Mouse (Mus musculus) limb, embryonic 13.5 days (tissue): Measurements from ENCODE around the gene Gm42674. TPM values are rescaled to one million over a fixed set of nuclear protein-coding genes. Genes with fewer than 3 reads are reported as not detected.
A peak's percentile ranks its signal among the peaks of the same experiment; 100 is the strongest.

Source experiments
- ATAC-seq: fragments of 200-750 bp; cut with Nextera tagmentation; 2 replicates; pipeline ENCODE4 v1.8.0; 2017; ENCODE audit warnings: low read depth, moderate number of reproducible peaks, moderate TSS enrichment; ENCODE audit not compliant: low FRiP score
- H3K27ac ChIP-seq: fragments of 300-500 bp; sonication (generic); 2 replicates; pipeline ENCODE4 v1.5.1; 2015; ENCODE audit warnings: inconsistent platforms, mild to moderate bottlenecking, moderate library complexity
- H3K27me3 ChIP-seq: fragments of 300-500 bp; sonication (generic); 2 replicates; pipeline ENCODE4 v1.6.1; 2015; ENCODE audit warnings: mild to moderate bottlenecking, inconsistent platforms
- H3K36me3 ChIP-seq: fragments of 300-500 bp; sonication (generic); 2 replicates; pipeline ENCODE4 v1.6.1; 2015; ENCODE audit warnings: inconsistent platforms, mild to moderate bottlenecking, moderate library complexity
- H3K4me1 ChIP-seq: fragments of 300-500 bp; sonication (generic); 2 replicates; pipeline ENCODE4 v1.6.1; 2015; ENCODE audit warnings: inconsistent platforms
- H3K4me2 ChIP-seq: fragments of 300-500 bp; sonication (generic); replicated peaks from 2 replicates; pipeline ENCODE4 v1.6.1; 2015; ENCODE audit warnings: inconsistent platforms, mild to moderate bottlenecking, moderate library complexity
- H3K4me3 ChIP-seq: fragments of 300-500 bp; sonication (generic); 2 replicates; pipeline ENCODE4 v1.5.1; 2015; ENCODE audit warnings: moderate library complexity, mild to moderate bottlenecking, inconsistent platforms
- H3K9ac ChIP-seq: fragments of 300-500 bp; sonication (generic); 2 replicates; pipeline ENCODE4 v1.6.1; 2015; ENCODE audit warnings: mild to moderate bottlenecking, inconsistent platforms
- H3K9me3 ChIP-seq: fragments of 300-500 bp; sonication (generic); 2 replicates; pipeline ENCODE4 v1.6.1; 2016; ENCODE audit warnings: inconsistent platforms
- WGBS: fragments of 180-500 bp; shearing (Covaris S2); methylation state at CpG from one replicate; pipeline ENCODE4 v1.1.7; 2015; 5-methylcytosine and 5-hydroxymethylcytosine counted together
- polyA plus RNA-seq: library from polyadenylated mRNA; unstranded; fragments of >200 nt; fragmentation: Nextera tagmentation; extraction: Ambion mirVana; gene quantifications from 2 replicates; pipeline ENCODE4 v1.2.1, GENCODE M21; 2015

Gm42674 gene
- not detected in 2 replicates for polyA plus RNA-seq

DNA sequence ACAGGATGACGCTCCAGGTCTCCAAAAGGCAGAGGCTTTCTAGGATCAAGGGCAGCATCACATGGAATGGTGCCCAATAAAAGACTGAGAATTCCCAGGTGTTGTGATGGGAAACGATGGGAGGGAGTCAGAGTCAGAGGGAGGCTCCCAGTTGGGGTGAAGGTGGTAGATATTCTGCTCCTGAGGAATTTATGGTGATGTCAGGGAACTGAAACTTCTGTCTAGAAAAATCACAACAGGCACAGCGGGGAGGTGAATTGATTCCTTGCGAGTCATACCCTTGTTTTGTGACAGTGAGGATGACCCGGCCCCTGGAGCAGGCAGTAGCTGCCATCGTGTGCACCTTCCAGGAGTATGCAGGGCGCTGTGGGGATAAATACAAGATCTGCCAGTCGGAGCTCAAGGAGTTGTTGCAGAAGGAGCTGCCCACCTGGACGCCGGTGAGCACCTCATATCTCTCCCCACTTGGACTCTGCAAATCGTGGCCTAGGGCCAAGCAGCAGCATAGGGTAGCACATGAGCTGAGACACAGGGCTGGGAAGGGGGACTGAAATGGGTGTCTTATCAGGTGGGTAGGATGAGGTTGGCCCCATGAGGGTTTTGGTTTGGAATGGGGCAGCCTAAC, at the start of gene Gm42674:
Gene Gm42674, plus strand, starts transcription at position 419 of the 625 bp plus-strand sequence.
- Histone ChIP-seq H3K27me3 (no peaks in the 10 kb centered on the region), H3K36me3 (no peaks in the 10 kb centered on the region), H3K27ac (no peak within 1 kb of the TSS), H3K4me3 (no peak within 1 kb of the TSS), H3K9ac (no peak within 1 kb of the TSS), H3K4me2 (no peak within 1 kb of the TSS), H3K9me3 (no peaks in the 10 kb centered on the region), H3K4me1 (peaks cover 37% of the 10 kb centered on the region)
- ATAC-seq, result no peak
- WGBS, result 80% methylated on average over 11 of the region's 11 CpGs

- ATAC-seq, result no peak
- whole genome bisulfite sequencing, result 76% methylated on average over 2 of the region's 2 CpGs
- Histone ChIP-seq H3K4me3 (no peak overlapping the region), H3K4me2 (no peak overlapping the region), H3K9ac (no peak overlapping the region), H3K4me1 (peaks cover 16% of the 10 kb centered on the region), H3K36me3 (no peaks in the 10 kb centered on the region), H3K27ac (no peak overlapping the region), H3K27me3 (no peaks in the 10 kb centered on the region), H3K9me3 (no peaks in the 10 kb centered on the region; the same call in 1 of the 2 replicates)
Measured at GRCm38 (mm10) chr3:90552231-90552630, 49.5 kb upstream of the Gm42674 start.

GRCm38 (mm10) chr3:90555954-90556353, 45.8 kb upstream of the Gm42674 start:
- Histone ChIP-seq H3K27me3 (no peaks in the 10 kb centered on the region), H3K4me1 (no peaks in the 10 kb centered on the region), H3K4me2 (no peak overlapping the region), H3K9me3 (no peaks in the 10 kb centered on the region; the same call in 1 of the 2 replicates), H3K4me3 (no peak overlapping the region), H3K36me3 (no peaks in the 10 kb centered on the region), H3K9ac (no peak overlapping the region), H3K27ac (no peak overlapping the region; the same call in 1 of the 2 replicates)
- WGBS, result 64% methylated on average over 5 of the region's 5 CpGs
- ATAC-seq, result no peak

- Histone ChIP-seq H3K27ac (no peak within 1 kb of the TSS), H3K4me1 (no peaks in the 10 kb centered on the region), H3K27me3 (no peaks in the 10 kb centered on the region), H3K9ac (no peak within 1 kb of the TSS), H3K4me2 (no peak within 1 kb of the TSS), H3K4me3 (no peak within 1 kb of the TSS), H3K36me3 (no peaks in the 10 kb centered on the region), H3K9me3 (no peaks in the 10 kb centered on the region)
- 56% methylated on average over 6 of the region's 6 CpGs for WGBS
- ATAC-seq, result peak; percentile 61; the same call in 1 of the 2 replicates
Measured at GRCm38 (mm10) chr3:90560008-90560628, 41.6 kb upstream of the Gm42674 start, which contains the start of gene S100a3. S100a3 (plus strand) TSS chr3:90560578.

DNA sequence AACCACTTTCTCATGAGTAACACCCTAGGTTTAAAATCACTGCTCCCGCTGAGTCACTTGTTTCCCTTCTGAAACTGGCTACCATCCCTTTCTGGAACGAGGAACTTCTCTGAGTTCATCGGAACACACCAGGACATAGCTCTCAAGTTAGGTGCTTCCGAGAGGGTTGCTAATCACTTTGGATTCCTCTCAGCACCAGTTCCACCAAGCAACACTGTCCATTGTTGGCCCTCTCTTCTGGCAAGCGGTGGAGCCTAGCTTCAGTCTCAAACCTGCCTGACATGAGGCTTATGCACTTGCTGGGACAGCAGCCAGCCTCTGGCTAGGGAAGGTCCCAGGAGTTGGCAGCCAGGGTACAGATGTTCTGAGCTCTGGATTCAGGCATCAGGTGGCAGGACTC, 27.0 kb upstream of the Gm42674 start:
- no peaks in the 10 kb centered on the region for H3K9me3 ChIP-seq
- H3K4me3 ChIP-seq, result no peak overlapping the region
- H3K27me3 ChIP-seq, result no peaks in the 10 kb centered on the region
- WGBS, result 81% methylated on average over 5 of the region's 5 CpGs
- H3K4me1 ChIP-seq, result peaks cover 3% of the 10 kb centered on the region
- H3K4me2 ChIP-seq, result no peak overlapping the region
- no peaks in the 10 kb centered on the region for H3K36me3 ChIP-seq
- no peak for ATAC-seq
- H3K27ac ChIP-seq, result no peak overlapping the region
- H3K9ac ChIP-seq, result no peak overlapping the region

- no peaks in the 10 kb centered on the region for H3K27me3 ChIP-seq
- no peak for ATAC-seq
- no peak overlapping the region for H3K9ac ChIP-seq
- H3K4me1 ChIP-seq, result peaks cover 3% of the 10 kb centered on the region
- no peak overlapping the region for H3K4me3 ChIP-seq
- no peaks in the 10 kb centered on the region for H3K36me3 ChIP-seq
- no peak overlapping the region for H3K27ac ChIP-seq
- no peaks in the 10 kb centered on the region for H3K9me3 ChIP-seq
- WGBS, result 82% methylated on average over 3 of the region's 3 CpGs
- H3K4me2 ChIP-seq, result no peak overlapping the region
Measured at GRCm38 (mm10) chr3:90575320-90575719, 26.4 kb upstream of the Gm42674 start.

GRCm38 (mm10) chr3:90576351-90577001, 25.2 kb upstream of the Gm42674 start:
- Histone ChIP-seq H3K4me2 (no peak overlapping the region), H3K4me1 (peaks cover 3% of the 10 kb centered on the region), H3K27ac (no peak overlapping the region), H3K9me3 (no peaks in the 10 kb centered on the region), H3K27me3 (no peaks in the 10 kb centered on the region), H3K36me3 (no peaks in the 10 kb centered on the region), H3K9ac (no peak overlapping the region), H3K4me3 (no peak overlapping the region)
- 69% methylated on average over 10 of the region's 10 CpGs for WGBS
- ATAC-seq, result no peak

DNA sequence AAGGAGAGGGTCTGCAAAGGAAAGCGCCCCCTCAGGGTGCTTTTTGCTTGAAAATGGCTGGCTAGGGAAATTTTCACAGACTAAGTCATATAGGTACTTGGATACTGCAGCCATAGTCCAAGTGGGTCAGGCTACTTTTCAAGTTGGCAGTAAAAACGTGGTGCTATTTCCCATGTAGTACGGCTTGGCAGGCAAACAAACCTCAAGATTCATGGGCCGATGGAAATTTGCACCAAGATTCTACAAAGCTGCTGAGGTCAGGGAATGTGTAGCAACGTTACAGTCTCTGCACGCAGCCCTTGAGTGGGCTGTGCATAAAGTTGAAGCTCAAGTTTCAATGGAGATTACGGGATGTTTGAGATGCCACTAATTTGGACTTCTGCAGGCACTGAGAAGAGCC, 22.3 kb upstream of the Gm42674 start:
- no peak overlapping the region for H3K4me2 ChIP-seq
- 0 out of 2 replicates have a peak, but pooled peaks have one; percentile 22 for ATAC-seq
- no peaks in the 10 kb centered on the region for H3K27me3 ChIP-seq
- H3K9me3 ChIP-seq, result no peaks in the 10 kb centered on the region; the same call in 1 of the 2 replicates
- 49% methylated on average over 7 of the region's 7 CpGs for WGBS
- no peak overlapping the region for H3K4me3 ChIP-seq
- H3K4me1 ChIP-seq, result peaks cover 3% of the 10 kb centered on the region
- H3K9ac ChIP-seq, result no peak overlapping the region
- H3K36me3 ChIP-seq, result no peaks in the 10 kb centered on the region
- no peak overlapping the region for H3K27ac ChIP-seq

DNA sequence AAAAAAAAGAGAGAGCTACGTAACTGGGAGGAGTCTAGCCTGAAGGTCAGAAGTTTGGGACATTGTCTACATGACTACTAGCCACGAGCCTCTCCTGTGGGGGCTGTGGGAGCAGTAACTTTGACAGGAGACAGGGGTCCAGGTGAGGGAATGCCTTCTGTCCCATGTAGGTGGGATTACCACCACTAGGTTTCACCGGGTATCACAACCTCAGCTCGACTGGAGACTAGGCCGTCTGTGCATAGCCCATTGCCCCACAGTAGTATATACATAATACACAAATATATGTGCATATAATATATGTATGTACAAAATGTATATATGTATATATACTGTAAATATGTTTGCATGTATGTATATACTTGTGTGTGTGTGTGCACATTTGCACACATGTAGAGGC, 20.6 kb upstream of the Gm42674 start:
- H3K27ac ChIP-seq, result no peak overlapping the region
- H3K36me3 ChIP-seq, result no peaks in the 10 kb centered on the region
- no peak for ATAC-seq
- no peak overlapping the region for H3K9ac ChIP-seq
- H3K4me2 ChIP-seq, result no peak overlapping the region
- H3K27me3 ChIP-seq, result no peaks in the 10 kb centered on the region
- WGBS, result 87% methylated on average over 5 of the region's 5 CpGs
- H3K4me3 ChIP-seq, result no peak overlapping the region
- no peaks in the 10 kb centered on the region; the same call in 1 of the 2 replicates for H3K9me3 ChIP-seq
- H3K4me1 ChIP-seq, result peaks cover 8% of the 10 kb centered on the region

GRCm38 (mm10) chr3:90582156-90582555, 19.5 kb upstream of the Gm42674 start:
- Histone ChIP-seq H3K27me3 (no peaks in the 10 kb centered on the region), H3K4me1 (peaks cover 8% of the 10 kb centered on the region), H3K4me3 (no peak overlapping the region), H3K9me3 (no peaks in the 10 kb centered on the region; the same call in 1 of the 2 replicates), H3K36me3 (no peaks in the 10 kb centered on the region), H3K9ac (no peak overlapping the region), H3K4me2 (no peak overlapping the region), H3K27ac (no peak overlapping the region)
- 98% methylated on average over 1 of the region's 1 CpGs for WGBS
- ATAC-seq, result no peak

DNA sequence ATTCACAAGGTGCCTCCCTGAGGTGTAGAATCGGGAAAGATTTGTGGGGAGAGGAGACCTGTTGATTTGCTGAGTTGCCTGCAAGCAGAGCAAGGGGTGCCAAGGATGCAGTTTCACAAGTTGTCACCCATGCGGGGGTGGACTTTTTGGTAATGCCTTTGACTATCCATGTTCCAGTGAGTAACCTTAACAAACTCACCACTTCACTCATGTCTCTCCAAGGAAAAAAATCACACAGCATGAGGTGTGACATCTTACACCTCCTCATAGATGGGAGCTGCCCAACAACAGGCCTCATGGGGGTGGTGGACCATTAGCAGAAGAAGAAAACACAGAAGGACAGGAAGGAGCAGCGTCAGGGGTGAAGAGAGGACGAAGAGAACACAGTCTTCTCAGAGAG, 19.1 kb upstream of the Gm42674 start:
- no peak overlapping the region for H3K4me3 ChIP-seq
- no peaks in the 10 kb centered on the region; the same call in 1 of the 2 replicates for H3K9me3 ChIP-seq
- no peaks in the 10 kb centered on the region for H3K27me3 ChIP-seq
- H3K4me1 ChIP-seq, result peaks cover 8% of the 10 kb centered on the region
- no peak overlapping the region for H3K27ac ChIP-seq
- H3K4me2 ChIP-seq, result no peak overlapping the region
- no peak for ATAC-seq
- no peak overlapping the region for H3K9ac ChIP-seq
- WGBS, result 74% methylated on average over 4 of the region's 4 CpGs
- H3K36me3 ChIP-seq, result no peaks in the 10 kb centered on the region

GRCm38 (mm10) chr3:90583893-90584292, 17.8 kb upstream of the Gm42674 start:
- WGBS, result 32% methylated on average over 3 of the region's 3 CpGs
- Histone ChIP-seq H3K9me3 (no peaks in the 10 kb centered on the region; the same call in 1 of the 2 replicates), H3K9ac (no peak overlapping the region), H3K4me2 (no peak overlapping the region), H3K36me3 (no peaks in the 10 kb centered on the region), H3K4me1 (peaks cover 8% of the 10 kb centered on the region), H3K4me3 (no peak overlapping the region), H3K27me3 (no peaks in the 10 kb centered on the region), H3K27ac (no peak overlapping the region)
- ATAC-seq, result no peak
